Mouse (Mus musculus) A20 (cell line): Measurements from ENCODE around the gene Gm9936.
A peak's percentile ranks its signal among the peaks of the same experiment; 100 is the strongest.
"Not testable (repeated sequence)": the region's sequence is repeated elsewhere in the genome, so short reads cannot be mapped to it uniquely, and the experiment has no call there.

Experiments
- DNase-seq: peaks from one replicate; pipeline ENCODE4 v3.0.0-alpha.2; 2011; ENCODE audit warnings: low read depth, low spot score

Gene Gm9936

GRCm38 (mm10) chr5:114840481-114840880, 18.0 kb downstream of the Gm9936 start:
- not testable (repeated sequence) for DNase-seq

- DNase-seq = no peak
These were observed 21.6 kb downstream of the Gm9936 start for GRCm38 (mm10) chr5:114836886-114837285.

- no peak for DNase-seq
These were observed 28.7 kb downstream of the Gm9936 start for GRCm38 (mm10) chr5:114829740-114830139.

GRCm38 (mm10) chr5:114827427-114827826, 31.1 kb downstream of the Gm9936 start:
- DNase-seq = no peak

- peak; percentile 99 for DNase-seq
These were observed 32.3 kb downstream of the Gm9936 start for GRCm38 (mm10) chr5:114825978-114826691.

GRCm38 (mm10) chr5:114824197-114824596, 34.3 kb downstream of the Gm9936 start:
- peak; percentile 88 for DNase-seq

GRCm38 (mm10) chr5:114822796-114823688, 35.4 kb downstream of the Gm9936 start, which contains the start of gene 1500011B03Rik:
TSS of gene 1500011B03Rik (minus strand) at chr5:114823468.
- peak; percentile 93 for DNase-seq

- DNase-seq = no peak
These were observed 40.4 kb downstream of the Gm9936 start for GRCm38 (mm10) chr5:114818124-114818523.

GRCm38 (mm10) chr5:114816599-114816998, 41.9 kb downstream of the Gm9936 start:
- no peak for DNase-seq

- peak; percentile 88 for DNase-seq
These were observed 44.8 kb downstream of the Gm9936 start for GRCm38 (mm10) chr5:114813525-114814181.

GRCm38 (mm10) chr5:114809826-114810225, 48.7 kb downstream of the Gm9936 start:
- DNase-seq = no peak

GRCm38 (mm10) chr5:114809181-114809756, 49.2 kb downstream of the Gm9936 start:
- DNase-seq = no peak

GRCm38 (mm10) chr5:114808385-114808784, 50.1 kb downstream of the Gm9936 start:
- no peak for DNase-seq

GRCm38 (mm10) chr5:114807893-114808292, 50.6 kb downstream of the Gm9936 start:
- no peak for DNase-seq

GRCm38 (mm10) chr5:114807468-114807867, 51.0 kb downstream of the Gm9936 start:
- DNase-seq = no peak

GRCm38 (mm10) chr5:114807063-114807462, 51.4 kb downstream of the Gm9936 start:
- no peak for DNase-seq

GRCm38 (mm10) chr5:114806636-114807035, 51.8 kb downstream of the Gm9936 start:
- DNase-seq = no peak
